Mouse (Mus musculus) G1E (cell line): Measurements from ENCODE around the gene Samd10. TPM values are rescaled to one million over a fixed set of nuclear protein-coding genes. Genes with fewer than 3 reads are reported as not detected.
A peak's percentile ranks its signal among the peaks of the same experiment; 100 is the strongest.

ENCODE experiments used
- ATAC-seq: 2 replicates; pipeline ENCODE4 v1.8.0; 2016; ENCODE audit warnings: mild to moderate bottlenecking; ENCODE audit not compliant: insufficient number of reproducible peaks, poor library complexity, low FRiP score, severe bottlenecking; ENCODE audit errors: extremely low read depth
- DNase-seq: peaks from one replicate; pipeline ENCODE4 v3.0.0; 2012; ENCODE audit warnings: low spot score
- H3K27me3 ChIP-seq: 2 replicates; pipeline ENCODE4 v1.6.1; 2012; ENCODE audit warnings: mild to moderate bottlenecking, low read length, inconsistent platforms; ENCODE audit not compliant: insufficient read depth
- H3K36me3 ChIP-seq: replicated peaks from 2 replicates; pipeline ENCODE3; 2012; ENCODE audit warnings: mild to moderate bottlenecking, inconsistent platforms
- H3K4me1 ChIP-seq: 2 replicates; pipeline ENCODE4 v1.6.1; 2012; ENCODE audit warnings: low read depth, low read length, inconsistent platforms, mixed read lengths; ENCODE audit not compliant: insufficient read depth
- H3K4me3 ChIP-seq: 2 replicates; pipeline ENCODE4 v1.5.1; 2012; ENCODE audit warnings: low read depth, mild to moderate bottlenecking, inconsistent platforms, low read length, moderate library complexity, mixed read lengths
- H3K9me3 ChIP-seq: replicated peaks from 2 replicates; pipeline ENCODE4 v1.6.1; 2012; ENCODE audit warnings: inconsistent platforms
- CTCF ChIP-seq: IDR thresholded peaks from 2 replicates; pipeline ENCODE4 v1.5.1; 2012; ENCODE audit warnings: low read depth, low read length, inconsistent platforms, mixed read lengths
- GATA1 ChIP-seq: IDR thresholded peaks from 2 replicates; pipeline ENCODE4 v1.6.1; 2012; ENCODE audit warnings: borderline replicate concordance, low read length, inconsistent platforms, mixed read lengths
- GATA2 ChIP-seq: IDR thresholded peaks from 2 replicates; pipeline ENCODE4 v1.6.1; 2012; ENCODE audit warnings: low read depth, low read length, inconsistent platforms, borderline replicate concordance
- POLR2AphosphoS5 ChIP-seq: IDR thresholded peaks from 2 replicates; pipeline ENCODE4 v1.6.1; 2012; ENCODE audit warnings: low read depth, low read length, inconsistent platforms; ENCODE audit not compliant: insufficient replicate concordance
- TAL1 ChIP-seq: conservative IDR thresholded peaks from 2 replicates; pipeline ENCODE4 v1.6.1; 2012; ENCODE audit warnings: low read depth, low read length, inconsistent platforms, mixed read lengths
- polyA plus RNA-seq: library from polyadenylated mRNA; stranded (reverse); fragments of >175 nt; gene quantifications from 2 replicates; pipeline ENCODE4 v1.2.3, GENCODE M21; 2012
- total RNA-seq, 2 experiments: library from RNA; stranded (forward) in 1 of 2; stranded (reverse) in 1 of 2; fragments of 200-1000 nt in 1 of 2; fragments of >200 nt in 1 of 2; fragmentation: Nextera tagmentation in 1 of 2; gene quantifications; 2 replicates each; pipeline ENCODE4 v1.2.3; 2014 to 2017

The Samd10 gene
- total and polyA plus RNA-seq, 3 experiments = 2.5 to 10.6 (median 7.6) TPM

GRCm38 (mm10) chr2:181600226-181600758, 1.3 kb upstream of the Samd10 start:
- Histone ChIP-seq H3K9me3 (no peaks in the 10 kb centered on the region), H3K36me3 (peaks cover 35% of the 10 kb centered on the region), H3K4me3 (peak overlapping the region; percentile 95), H3K27me3 (peaks cover 5% of the 10 kb centered on the region; the same call in 1 of the 2 replicates), H3K4me1 (peaks cover 69% of the 10 kb centered on the region)
- DNase-seq (no peak), ATAC-seq (no peak)
- TF ChIP-seq TAL1 (no peak), POLR2AphosphoS5 (no peak)

GRCm38 (mm10) chr2:181597378-181598061, 1.5 kb downstream of the Samd10 start:
- DNase-seq (peak; percentile 72), ATAC-seq (peak; percentile 43; the same call in 1 of the 2 replicates)
- no peak overlapping the region for H3K4me3 ChIP-seq
- TF ChIP-seq GATA2 (no peak), GATA1 (no peak), POLR2AphosphoS5 (no peak), CTCF (0 out of 2 replicates have a peak, but pooled peaks have one; percentile 19), TAL1 (no peak)
- H3K36me3 ChIP-seq = peaks cover 24% of the 10 kb centered on the region
- peaks cover 5% of the 10 kb centered on the region; the same call in 1 of the 2 replicates for H3K27me3 ChIP-seq
- peaks cover 63% of the 10 kb centered on the region for H3K4me1 ChIP-seq
- H3K9me3 ChIP-seq = no peaks in the 10 kb centered on the region

- TF ChIP-seq CTCF = no peak
- TF ChIP-seq POLR2AphosphoS5 = no peak
- no peak for TF ChIP-seq GATA2
- no peak for TF ChIP-seq TAL1
- TF ChIP-seq GATA1 = no peak
- H3K4me1 ChIP-seq = peaks cover 63% of the 10 kb centered on the region
- H3K4me3 ChIP-seq = no peak overlapping the region
Observed at GRCm38 (mm10) chr2:181596221-181596960, 2.6 kb downstream of the Samd10 start.

GRCm38 (mm10) chr2:181594946-181595696, 3.9 kb downstream of the Samd10 start:
- TF ChIP-seq POLR2AphosphoS5 (no peak), GATA2 (no peak), GATA1 (no peak), TAL1 (no peak), CTCF (peak; percentile 53)
- Histone ChIP-seq H3K36me3 (peaks cover 38% of the 10 kb centered on the region), H3K9me3 (no peaks in the 10 kb centered on the region), H3K4me3 (no peak overlapping the region), H3K4me1 (peaks cover 65% of the 10 kb centered on the region), H3K27me3 (peaks cover 5% of the 10 kb centered on the region; the same call in 1 of the 2 replicates)
- no peak for DNase-seq
- ATAC-seq = no peak

More at GRCm38 (mm10) chr2:181596221-181596960, 2.6 kb downstream of the Samd10 start:
- ATAC-seq (no peak), DNase-seq (no peak)
- Histone ChIP-seq H3K27me3 (peaks cover 5% of the 10 kb centered on the region; the same call in 1 of the 2 replicates), H3K9me3 (no peaks in the 10 kb centered on the region), H3K36me3 (peaks cover 26% of the 10 kb centered on the region)

GRCm38 (mm10) chr2:181593937-181594336, 5.1 kb downstream of the Samd10 start:
- peaks cover 61% of the 10 kb centered on the region for H3K4me1 ChIP-seq
- no peak for TF ChIP-seq TAL1
- TF ChIP-seq GATA1 = no peak
- no peak for TF ChIP-seq GATA2
- TF ChIP-seq CTCF = no peak
- no peak for TF ChIP-seq POLR2AphosphoS5
- H3K9me3 ChIP-seq = no peaks in the 10 kb centered on the region
- H3K4me3 ChIP-seq = no peak overlapping the region
- DNase-seq = no peak
- ATAC-seq = no peak
- H3K36me3 ChIP-seq = peaks cover 50% of the 10 kb centered on the region
- 0 out of 2 replicates have a peak, but pooled peaks cover 3% of the 10 kb centered on the region for H3K27me3 ChIP-seq

- ATAC-seq (peak; percentile 19; the same call in 1 of the 2 replicates), DNase-seq (no peak)
- 0 out of 2 replicates have a peak, but pooled peaks have one; percentile 44 for TF ChIP-seq POLR2AphosphoS5
- no peak for TF ChIP-seq CTCF
- no peak for TF ChIP-seq TAL1
- no peak for TF ChIP-seq GATA2
- TF ChIP-seq GATA1 = no peak
- Histone ChIP-seq H3K9me3 (no peaks in the 10 kb centered on the region), H3K27me3 (no peaks in the 10 kb centered on the region), H3K4me1 (peaks cover 58% of the 10 kb centered on the region), H3K36me3 (peaks cover 59% of the 10 kb centered on the region), H3K4me3 (peak overlapping the region; percentile 80)
Observed at GRCm38 (mm10) chr2:181593042-181593421, 6.0 kb downstream of the Samd10 start.
